Mouse (Mus musculus) midbrain, embryonic 11.5 days (tissue): ENCODE results near the gene Gm17026. TPM values are rescaled to one million over a fixed set of nuclear protein-coding genes. Genes with fewer than 3 reads are reported as not detected.
"Not testable (repeated sequence)": the region's sequence is repeated elsewhere in the genome, so short reads cannot be mapped to it uniquely, and the experiment has no call there.

ENCODE experiments used
- ATAC-seq: fragments of 200-750 bp; cut with Nextera tagmentation; 2 replicates; pipeline ENCODE4 v1.8.0; 2017; ENCODE audit warnings: moderate TSS enrichment, moderate library complexity; ENCODE audit not compliant: low FRiP score
- DNase-seq: peaks from one replicate; pipeline ENCODE4 v3.0.0; 2015; ENCODE audit warnings: low spot score; ENCODE audit errors: missing footprints
- H3K27ac ChIP-seq: fragments of 300-500 bp; sonication (generic); 2 replicates; pipeline ENCODE4 v1.5.1; 2014; ENCODE audit warnings: low read depth, low read length
- H3K27me3 ChIP-seq: fragments of 300-500 bp; sonication (generic); 2 replicates; pipeline ENCODE4 v1.6.1; 2014; ENCODE audit warnings: mild to moderate bottlenecking, low read length, moderate library complexity, mixed read lengths; ENCODE audit not compliant: control insufficient read depth, insufficient read depth
- H3K36me3 ChIP-seq: fragments of 300-500 bp; sonication (generic); 2 replicates; pipeline ENCODE4 v1.6.1; 2014; ENCODE audit warnings: mild to moderate bottlenecking, low read length, moderate library complexity, mixed read lengths; ENCODE audit not compliant: control insufficient read depth, insufficient read depth
- H3K4me1 ChIP-seq: fragments of 300-500 bp; sonication (generic); 2 replicates; pipeline ENCODE4 v1.6.1; 2014; ENCODE audit warnings: low read length; ENCODE audit not compliant: control insufficient read depth, insufficient read depth
- H3K4me2 ChIP-seq: fragments of 300-500 bp; sonication (generic); 2 replicates; pipeline ENCODE4 v1.6.1; 2014; ENCODE audit warnings: mild to moderate bottlenecking, moderate library complexity
- H3K4me3 ChIP-seq: fragments of 300-500 bp; sonication (generic); 2 replicates; pipeline ENCODE4 v1.5.1; 2014; ENCODE audit warnings: low read depth, low read length
- H3K9ac ChIP-seq: fragments of 300-500 bp; sonication (generic); 2 replicates; pipeline ENCODE4 v1.6.1; 2014; ENCODE audit warnings: low read length
- H3K9me3 ChIP-seq: fragments of 300-500 bp; sonication (generic); 2 replicates; pipeline ENCODE4 v1.6.1; 2016; ENCODE audit warnings: low read length; ENCODE audit not compliant: control insufficient read depth
- WGBS: fragments of 180-500 bp; shearing (Covaris S2); extraction: QIAGEN DNeasy Blood & Tissue Kit; methylation state at CpG from one replicate; pipeline ENCODE4 v1.1.7; 2014; 5-methylcytosine and 5-hydroxymethylcytosine counted together
- microRNA-seq: library from miRNA; unstranded; fragments of <30 nt; microRNA quantifications from one replicate; pipeline ENCODE4, GENCODE M21; 2017
- polyA plus RNA-seq: library from polyadenylated mRNA; unstranded; fragments of >200 nt; fragmentation: Nextera tagmentation; extraction: Ambion mirVana; gene quantifications from 2 replicates; pipeline ENCODE4 v1.2.1, GENCODE M21; 2014

Gm17026 gene
- polyA plus RNA-seq = not detected in 2 replicates

DNA sequence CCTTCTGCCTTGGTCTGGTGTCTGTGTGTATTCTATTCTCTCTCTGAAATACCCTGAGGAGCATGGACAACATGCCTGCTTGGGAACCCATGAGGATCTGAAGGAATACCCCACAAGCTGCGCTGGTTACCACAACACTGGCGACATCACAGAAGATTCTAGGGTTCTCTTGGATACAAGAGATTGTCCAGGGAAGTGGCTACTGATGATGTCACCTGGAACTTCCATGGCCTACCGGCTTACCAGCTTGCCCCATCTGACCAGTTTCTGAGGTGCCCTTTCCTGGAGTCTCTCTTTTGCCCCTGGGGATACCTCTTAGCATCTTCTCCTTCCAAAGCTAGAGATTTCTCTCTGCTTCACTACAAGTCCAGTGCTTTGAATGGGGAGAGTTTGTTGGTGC, at the start of gene Gm17026:
TSS of gene Gm17026 (minus strand) at position 101 of the 400 bp plus-strand sequence.
- WGBS = no CpG with 5 or more reads among the region's 3 CpGs
- not testable (repeated sequence) for DNase-seq, H3K4me2 ChIP-seq, ATAC-seq, H3K9ac ChIP-seq, H3K9me3 ChIP-seq, H3K27ac ChIP-seq, H3K36me3 ChIP-seq, H3K4me1 ChIP-seq, H3K27me3 ChIP-seq, H3K4me3 ChIP-seq

DNA sequence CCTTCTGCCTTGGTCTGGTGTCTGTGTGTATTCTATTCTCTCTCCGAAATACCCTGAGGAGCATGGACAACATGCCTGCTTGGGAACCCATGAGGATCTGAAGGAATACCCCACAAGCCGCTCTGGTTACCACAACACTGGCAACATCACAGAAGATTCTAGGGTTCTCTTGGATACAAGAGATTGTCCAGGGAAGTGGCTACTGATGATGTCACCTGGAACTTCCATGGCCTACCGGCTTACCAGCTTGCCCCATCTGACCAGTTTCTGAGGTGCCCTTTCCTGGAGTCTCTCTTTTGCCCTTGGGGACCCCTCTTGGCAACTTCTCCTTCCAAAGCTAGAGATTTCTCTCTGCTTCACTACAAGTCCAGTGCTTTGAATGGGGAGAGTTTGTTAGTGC, 37.4 kb upstream of the Gm17026 start, which contains the start of gene Gm9611:
TSS of gene Gm9611 (minus strand) at position 101 of the 400 bp plus-strand sequence.
- H3K4me1 ChIP-seq, H3K27me3 ChIP-seq, H3K4me2 ChIP-seq, DNase-seq, H3K9ac ChIP-seq, H3K36me3 ChIP-seq, H3K27ac ChIP-seq, H3K4me3 ChIP-seq, ATAC-seq, H3K9me3 ChIP-seq: not testable (repeated sequence)
- WGBS = no CpG with 5 or more reads among the region's 3 CpGs

DNA sequence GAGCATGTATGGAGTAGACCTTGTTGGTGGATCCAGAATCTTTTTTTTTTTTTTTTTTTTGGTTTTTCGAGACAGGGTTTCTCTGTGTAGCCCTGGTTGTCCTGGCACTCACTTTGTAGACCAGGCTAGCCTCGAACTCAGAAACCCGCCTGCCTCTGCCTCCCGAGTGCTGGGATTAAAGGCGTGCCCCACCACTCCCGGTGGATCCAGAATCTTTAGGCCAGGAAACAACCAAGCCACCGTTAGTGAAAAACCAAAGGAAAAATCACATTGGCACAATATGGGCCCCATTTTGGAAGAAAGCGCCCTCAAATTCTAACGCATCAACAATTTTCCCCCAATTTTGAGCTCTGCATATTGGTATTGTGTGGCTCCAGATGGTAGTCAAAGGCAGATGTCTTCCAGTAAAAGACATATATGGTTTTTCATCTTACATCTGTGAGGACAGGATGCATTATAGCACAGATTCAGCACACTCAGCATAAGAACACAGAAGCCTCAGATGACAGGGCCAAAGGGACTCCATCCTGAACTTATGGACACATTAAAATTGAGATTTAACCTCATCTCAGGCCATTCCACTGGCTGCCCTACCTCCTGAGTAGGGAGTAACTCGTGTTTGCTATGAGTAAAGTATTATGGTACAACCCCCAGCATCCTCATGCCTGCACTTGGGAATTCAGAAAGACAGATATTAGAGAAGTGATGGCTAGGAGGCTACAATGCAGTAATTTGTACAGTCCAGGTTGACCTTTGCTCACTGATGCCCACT, 42.9 kb downstream of the Gm17026 start:
- not testable (repeated sequence) for ATAC-seq, H3K9ac ChIP-seq, H3K4me2 ChIP-seq, H3K4me3 ChIP-seq, H3K27me3 ChIP-seq, H3K9me3 ChIP-seq, H3K27ac ChIP-seq, H3K4me1 ChIP-seq, DNase-seq, H3K36me3 ChIP-seq
- 81% methylated on average over 8 of the region's 10 CpGs for WGBS

Small RNA genes within 50 kb of the gene (microRNA-seq; reads per million reads assigned to microRNA genes)
- gene Gm25208 (not detected), gene Gm25892 (not detected)

Other genes starting within 250 kb of the Gm17026 start
- gene Gm7951, start 142.7 kb downstream of the Gm17026 start, polyA plus RNA-seq = not detected in 2 replicates
- not detected in 2 replicates for gene Gm17027, start 97.4 kb downstream of the Gm17026 start, polyA plus RNA-seq
- not detected in 2 replicates for gene Gm3573, start 69.3 kb downstream of the Gm17026 start, polyA plus RNA-seq
- gene Gm9611, start 37.3 kb upstream of the Gm17026 start, polyA plus RNA-seq = not detected in 2 replicates
- not detected in 2 replicates for gene Gm7995, start 50.2 kb upstream of the Gm17026 start, polyA plus RNA-seq
- not detected in 2 replicates for gene Gm8005, start 179.6 kb upstream of the Gm17026 start, polyA plus RNA-seq
- not detected in 2 replicates for gene Gm8011, start 203.8 kb upstream of the Gm17026 start, polyA plus RNA-seq
- gene Gm8020, start 242.3 kb upstream of the Gm17026 start, polyA plus RNA-seq = not detected in 2 replicates